Mouse (Mus musculus) neural tube, postnatal 0 days (tissue): ENCODE measurements around the gene Gm21760. TPM values are rescaled to one million over a fixed set of nuclear protein-coding genes. Genes with fewer than 3 reads are reported as not detected.

Source experiments
- polyA plus RNA-seq: library from polyadenylated mRNA; unstranded; fragments of >200 nt; fragmentation: Nextera tagmentation; extraction: Ambion mirVana; gene quantifications from 2 replicates; pipeline ENCODE4 v1.2.1, GENCODE M21; 2015

The Gm21760 gene
- polyA plus RNA-seq, result not detected in 2 replicates

DNA sequence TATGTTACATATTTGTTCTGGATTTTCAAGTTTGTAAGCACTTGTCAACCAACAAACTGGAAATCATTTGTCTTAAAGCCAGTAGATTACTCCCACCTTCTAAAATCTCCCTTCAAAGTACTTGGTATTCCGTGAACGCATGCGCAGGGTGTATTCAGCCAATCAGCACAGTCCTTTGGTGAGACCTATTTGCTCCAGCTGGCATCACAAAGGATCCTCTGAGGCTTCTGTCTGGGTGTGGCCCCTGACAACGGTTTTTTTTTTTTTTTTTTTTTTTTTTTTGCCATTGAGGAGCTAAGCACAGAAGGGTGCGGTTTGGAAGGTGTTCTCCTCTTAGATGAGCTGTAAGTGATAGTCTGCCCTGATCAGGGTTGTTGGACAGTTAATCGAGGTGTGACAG, at the start of gene Gm21760:
Gene Gm21760 (plus strand): TSS at position 301 of the 400 bp plus-strand sequence.

